Mouse (Mus musculus): Measurements from ENCODE around the gene Slc25a3. TPM values are rescaled to one million over a fixed set of nuclear protein-coding genes. Genes with fewer than 3 reads are reported as not detected.

The Slc25a3 gene
- polyA plus RNA-seq, 1 experiment from 2014 or later, result 193 TPM

- 7% methylated on average over 6 of the region's 6 CpGs for WGBS (ENCODE audit: insufficient replicate concordance)
- no peak for ATAC-seq (ENCODE audit: insufficient read depth)
- Histone ChIP-seq H3K9me3 (replicated peaks) (no peaks in the 10 kb centered on the region), H3K27me3 (no peaks in the 10 kb centered on the region), H3K4me3 (replicated peaks) (peak overlapping the region; percentile 78), H3K36me3 (replicated peaks) (peaks cover 42% of the 10 kb centered on the region), H3K4me1 (replicated peaks) (peaks cover 29% of the 10 kb centered on the region), H3K27ac (replicated peaks) (peak overlapping the region; percentile 93; the same call in 1 of the 2 replicates), H3K4me2 (peak overlapping the region; percentile 70), H3K9ac (peak overlapping the region; percentile 92)
Observed at GRCm38 (mm10) chr10:91122646-91123045, 1.2 kb downstream of the Slc25a3 start.

- WGBS (ENCODE audit: insufficient replicate concordance), result 84% methylated on average over 12 of the region's 12 CpGs
- no peak for ATAC-seq (ENCODE audit: insufficient read depth)
- no peaks in the 10 kb centered on the region for H3K27me3 ChIP-seq
Observed at GRCm38 (mm10) chr10:91116958-91117357, 6.9 kb downstream of the Slc25a3 start.

GRCm38 (mm10) chr10:91109841-91110240 is 14.0 kb downstream of the Slc25a3 start:
- Histone ChIP-seq H3K4me2 (no peak overlapping the region), H3K36me3 (replicated peaks) (peaks cover 22% of the 10 kb centered on the region), H3K9me3 (replicated peaks) (no peaks in the 10 kb centered on the region), H3K27ac (replicated peaks) (no peak overlapping the region), H3K4me3 (replicated peaks) (no peak overlapping the region), H3K4me1 (replicated peaks) (no peaks in the 10 kb centered on the region), H3K27me3 (no peaks in the 10 kb centered on the region), H3K9ac (no peak overlapping the region)
- WGBS (ENCODE audit: insufficient replicate concordance), result 67% methylated on average over 4 of the region's 4 CpGs
- ATAC-seq (ENCODE audit: insufficient read depth), result no peak

More at GRCm38 (mm10) chr10:91116958-91117357, 6.9 kb downstream of the Slc25a3 start:
- Histone ChIP-seq H3K36me3 (replicated peaks) (peaks cover 87% of the 10 kb centered on the region), H3K27ac (replicated peaks) (no peak overlapping the region), H3K4me2 (no peak overlapping the region), H3K4me1 (replicated peaks) (peaks cover 10% of the 10 kb centered on the region), H3K4me3 (replicated peaks) (no peak overlapping the region), H3K9ac (no peak overlapping the region), H3K9me3 (replicated peaks) (no peaks in the 10 kb centered on the region)

GRCm38 (mm10) chr10:91105981-91106380 is 17.9 kb downstream of the Slc25a3 start:
- H3K9ac ChIP-seq, result no peak overlapping the region
- no peaks in the 10 kb centered on the region for H3K27me3 ChIP-seq
- H3K9me3 ChIP-seq (replicated peaks), result no peaks in the 10 kb centered on the region
- H3K27ac ChIP-seq (replicated peaks), result no peak overlapping the region
- ATAC-seq (ENCODE audit: insufficient read depth), result no peak
- no peak overlapping the region for H3K4me3 ChIP-seq (replicated peaks)
- H3K36me3 ChIP-seq (replicated peaks), result no peaks in the 10 kb centered on the region
- no peaks in the 10 kb centered on the region for H3K4me1 ChIP-seq (replicated peaks)
- 61% methylated on average over 3 of the region's 3 CpGs for WGBS (ENCODE audit: insufficient replicate concordance)
- no peak overlapping the region for H3K4me2 ChIP-seq

GRCm38 (mm10) chr10:91102799-91103590 is 20.9 kb downstream of the Slc25a3 start:
- 75% methylated on average over 14 of the region's 14 CpGs for WGBS (ENCODE audit: insufficient replicate concordance)
- no peak overlapping the region for H3K27ac ChIP-seq (replicated peaks)
- no peaks in the 10 kb centered on the region for H3K9me3 ChIP-seq (replicated peaks)
- no peak overlapping the region for H3K4me2 ChIP-seq
- no peak overlapping the region for H3K4me3 ChIP-seq (replicated peaks)
- no peaks in the 10 kb centered on the region for H3K27me3 ChIP-seq
- H3K4me1 ChIP-seq (replicated peaks), result no peaks in the 10 kb centered on the region
- H3K9ac ChIP-seq, result no peak overlapping the region
- ATAC-seq (ENCODE audit: insufficient read depth), result no peak
- H3K36me3 ChIP-seq (replicated peaks), result no peaks in the 10 kb centered on the region

GRCm38 (mm10) chr10:91101936-91102335 is 21.9 kb downstream of the Slc25a3 start:
- Histone ChIP-seq H3K4me1 (replicated peaks) (no peaks in the 10 kb centered on the region), H3K4me3 (replicated peaks) (no peak overlapping the region), H3K4me2 (no peak overlapping the region), H3K9me3 (replicated peaks) (no peaks in the 10 kb centered on the region), H3K27ac (replicated peaks) (no peak overlapping the region), H3K9ac (no peak overlapping the region), H3K36me3 (replicated peaks) (no peaks in the 10 kb centered on the region), H3K27me3 (no peaks in the 10 kb centered on the region)
- no peak for ATAC-seq (ENCODE audit: insufficient read depth)
- WGBS (ENCODE audit: insufficient replicate concordance), result 86% methylated on average over 25 of the region's 25 CpGs

GRCm38 (mm10) chr10:91100101-91100500 is 23.8 kb downstream of the Slc25a3 start:
- Histone ChIP-seq H3K4me3 (replicated peaks) (no peak overlapping the region), H3K36me3 (replicated peaks) (no peaks in the 10 kb centered on the region), H3K27me3 (no peaks in the 10 kb centered on the region), H3K4me2 (no peak overlapping the region), H3K27ac (replicated peaks) (no peak overlapping the region), H3K4me1 (replicated peaks) (no peaks in the 10 kb centered on the region), H3K9me3 (replicated peaks) (no peaks in the 10 kb centered on the region), H3K9ac (no peak overlapping the region)
- 89% methylated on average over 1 of the region's 1 CpGs for WGBS (ENCODE audit: insufficient replicate concordance)
- ATAC-seq (ENCODE audit: insufficient read depth), result no peak

GRCm38 (mm10) chr10:91098056-91098455 is 25.8 kb downstream of the Slc25a3 start:
- ATAC-seq (ENCODE audit: insufficient read depth), result no peak

GRCm38 (mm10) chr10:91094251-91095104 is 29.4 kb downstream of the Slc25a3 start:
- no peak overlapping the region for H3K4me2 ChIP-seq
- no peaks in the 10 kb centered on the region for H3K27me3 ChIP-seq
- WGBS (ENCODE audit: insufficient replicate concordance), result 56% methylated on average over 15 of the region's 15 CpGs
- no peaks in the 10 kb centered on the region for H3K36me3 ChIP-seq (replicated peaks)
- H3K27ac ChIP-seq (replicated peaks), result no peak overlapping the region
- no peak overlapping the region for H3K4me3 ChIP-seq (replicated peaks)
- H3K9me3 ChIP-seq (replicated peaks), result no peaks in the 10 kb centered on the region
- H3K4me1 ChIP-seq (replicated peaks), result no peaks in the 10 kb centered on the region
- no peak overlapping the region for H3K9ac ChIP-seq
- no peak for ATAC-seq (ENCODE audit: insufficient read depth)

More at GRCm38 (mm10) chr10:91098056-91098455, 25.8 kb downstream of the Slc25a3 start:
- H3K9me3 ChIP-seq (replicated peaks), result no peaks in the 10 kb centered on the region
- no peaks in the 10 kb centered on the region for H3K27me3 ChIP-seq
- no peak overlapping the region for H3K9ac ChIP-seq
- H3K4me1 ChIP-seq (replicated peaks), result no peaks in the 10 kb centered on the region
- H3K4me2 ChIP-seq, result no peak overlapping the region
- no peak overlapping the region for H3K27ac ChIP-seq (replicated peaks)
- H3K36me3 ChIP-seq (replicated peaks), result no peaks in the 10 kb centered on the region
- 77% methylated on average over 8 of the region's 8 CpGs for WGBS (ENCODE audit: insufficient replicate concordance)
- no peak overlapping the region for H3K4me3 ChIP-seq (replicated peaks)

GRCm38 (mm10) chr10:91092812-91093211 is 31.0 kb downstream of the Slc25a3 start:
- no peak for ATAC-seq (ENCODE audit: insufficient read depth)

GRCm38 (mm10) chr10:91083393-91083927 is 40.4 kb downstream of the Slc25a3 start:
- Histone ChIP-seq H3K9ac (peak overlapping the region; percentile 74), H3K4me2 (peak overlapping the region; percentile 96), H3K27me3 (no peaks in the 10 kb centered on the region), H3K4me3 (replicated peaks) (peak overlapping the region; percentile 98), H3K9me3 (replicated peaks) (no peaks in the 10 kb centered on the region), H3K27ac (replicated peaks) (peak overlapping the region; percentile 59), H3K4me1 (replicated peaks) (peaks cover 14% of the 10 kb centered on the region), H3K36me3 (replicated peaks) (peaks cover 12% of the 10 kb centered on the region)
- no peak for ATAC-seq (ENCODE audit: insufficient read depth)
- 37% methylated on average over 12 of the region's 12 CpGs for WGBS (ENCODE audit: insufficient replicate concordance)

More at GRCm38 (mm10) chr10:91092812-91093211, 31.0 kb downstream of the Slc25a3 start:
- Histone ChIP-seq H3K9me3 (replicated peaks) (no peaks in the 10 kb centered on the region), H3K36me3 (replicated peaks) (no peaks in the 10 kb centered on the region), H3K27ac (replicated peaks) (no peak overlapping the region), H3K9ac (no peak overlapping the region), H3K4me3 (replicated peaks) (no peak overlapping the region), H3K27me3 (no peaks in the 10 kb centered on the region), H3K4me2 (no peak overlapping the region), H3K4me1 (replicated peaks) (no peaks in the 10 kb centered on the region)
- WGBS (ENCODE audit: insufficient replicate concordance), result 74% methylated on average over 4 of the region's 4 CpGs

Measured in liver, embryonic 15.5 days (tissue).